Mouse (Mus musculus): Measurements from ENCODE around the gene Med13l. TPM values are rescaled to one million over a fixed set of nuclear protein-coding genes. Genes with fewer than 3 reads are reported as not detected.

Gene Med13l
- polyA plus RNA-seq, 1 experiment from 2014 or later = 16.2 TPM

DNA sequence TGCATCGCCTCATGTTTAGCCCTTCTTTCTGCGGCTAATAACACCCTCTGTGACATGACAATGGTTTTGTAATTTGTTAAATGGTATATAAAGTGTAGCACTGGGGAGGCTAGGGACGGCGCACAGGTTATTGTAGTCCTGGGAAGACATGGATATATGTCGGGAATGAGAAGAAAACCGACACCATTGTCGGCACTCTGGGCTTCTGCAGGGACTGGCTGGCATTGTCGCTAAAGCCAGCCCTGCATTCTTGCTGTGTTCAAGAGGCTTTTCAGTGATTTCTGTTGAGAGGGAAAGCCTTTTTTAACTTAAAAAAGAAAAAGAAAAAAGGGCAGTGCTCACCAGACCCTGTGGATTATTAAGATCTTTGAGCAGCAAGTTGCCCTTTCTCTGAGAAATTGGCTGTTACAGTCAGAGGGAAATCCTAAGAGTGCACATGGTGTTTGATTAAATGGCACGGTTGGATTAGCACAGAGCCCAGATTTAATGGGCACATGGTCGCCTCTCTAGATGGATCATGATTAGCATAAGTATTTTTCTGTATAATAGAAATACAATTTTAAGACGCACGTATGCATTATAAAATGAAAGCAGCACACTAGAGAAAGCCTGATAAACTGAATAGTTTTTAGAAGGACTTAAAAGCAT, 58.6 kb downstream of the Med13l start:
- H3K36me3 ChIP-seq (ENCODE audit: control insufficient read depth, insufficient read depth, low read length) = no peaks in the 10 kb centered on the region
- no peak overlapping the region for H3K4me2 ChIP-seq (replicated peaks; ENCODE audit: low read depth, low read length)
- WGBS = 58% methylated on average over 12 of the region's 12 CpGs
- no peak overlapping the region for H3K27ac ChIP-seq (ENCODE audit: low read length)
- H3K27me3 ChIP-seq (ENCODE audit: control insufficient read depth, insufficient read depth, low read length) = no peaks in the 10 kb centered on the region
- no peak overlapping the region for H3K4me3 ChIP-seq (ENCODE audit: low read depth, low read length)
- ATAC-seq (ENCODE audit: insufficient number of reproducible peaks, insufficient read depth, low FRiP score, low read depth) = no peak
- no peak overlapping the region for H3K9ac ChIP-seq (replicated peaks; ENCODE audit: low read depth, low read length)
- peaks cover 32% of the 10 kb centered on the region for H3K4me1 ChIP-seq (ENCODE audit: control insufficient read depth, insufficient read depth, low read length)
- H3K9me3 ChIP-seq (ENCODE audit: control insufficient read depth, low read depth, low read length) = no peaks in the 10 kb centered on the region

DNA sequence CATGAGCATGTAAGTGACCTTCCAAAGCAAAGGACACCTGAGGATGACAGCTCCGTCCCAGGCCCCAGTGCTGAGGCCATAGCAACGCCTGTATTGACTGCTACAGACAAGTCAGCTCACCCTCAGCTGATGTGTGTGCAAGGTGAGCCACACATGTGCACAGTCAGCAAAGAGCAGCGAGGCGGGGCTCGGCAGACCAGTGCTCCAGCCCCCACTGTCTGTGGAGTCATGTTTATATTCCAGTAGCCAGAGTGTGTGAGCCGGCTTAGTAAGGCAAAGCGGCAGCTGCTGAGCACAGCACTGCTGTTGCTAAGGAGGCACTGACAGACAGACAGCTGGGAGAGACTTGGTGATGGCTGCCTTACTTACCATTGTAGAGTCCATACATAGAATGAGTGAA, 59.3 kb downstream of the Med13l start:
- Histone ChIP-seq H3K9me3 (ENCODE audit: control insufficient read depth, low read depth, low read length) (no peaks in the 10 kb centered on the region), H3K4me1 (ENCODE audit: control insufficient read depth, insufficient read depth, low read length) (peaks cover 25% of the 10 kb centered on the region), H3K27ac (ENCODE audit: low read length) (no peak overlapping the region), H3K36me3 (ENCODE audit: control insufficient read depth, insufficient read depth, low read length) (no peaks in the 10 kb centered on the region), H3K4me3 (ENCODE audit: low read depth, low read length) (no peak overlapping the region), H3K9ac (replicated peaks; ENCODE audit: low read depth, low read length) (no peak overlapping the region), H3K4me2 (replicated peaks; ENCODE audit: low read depth, low read length) (no peak overlapping the region), H3K27me3 (ENCODE audit: control insufficient read depth, insufficient read depth, low read length) (no peaks in the 10 kb centered on the region)
- peak; percentile 23; the same call in 1 of the 2 replicates for ATAC-seq (ENCODE audit: insufficient number of reproducible peaks, insufficient read depth, low FRiP score, low read depth)
- WGBS = 39% methylated on average over 7 of the region's 7 CpGs

DNA sequence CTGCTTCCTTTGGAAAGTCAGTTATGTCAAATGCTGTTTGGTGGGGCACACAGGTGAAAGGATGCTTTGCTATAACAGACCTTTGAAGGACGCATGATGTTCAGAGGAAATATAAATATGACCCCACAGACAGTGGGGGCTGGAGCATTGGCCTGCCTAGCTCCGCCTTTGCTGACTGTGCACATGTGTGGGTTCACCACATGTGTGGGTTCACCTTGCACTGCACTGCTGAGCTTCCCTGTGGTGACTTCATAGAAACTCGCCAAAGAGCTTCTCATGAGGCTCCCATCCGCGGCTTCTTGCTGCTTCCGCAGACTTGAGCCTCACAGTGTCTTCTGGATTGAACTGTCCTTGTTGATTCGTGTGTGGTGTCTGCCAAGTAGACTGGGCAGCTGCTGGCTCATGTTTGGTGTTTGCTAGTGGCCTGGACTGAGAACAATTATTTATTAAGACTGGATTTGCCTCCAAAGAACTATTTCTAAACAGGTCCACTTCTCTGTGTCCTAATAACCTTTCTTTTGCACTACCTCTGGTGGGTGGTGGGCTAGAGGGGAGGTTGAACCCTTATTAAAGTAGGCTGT, 59.9 kb downstream of the Med13l start:
- ATAC-seq (ENCODE audit: insufficient number of reproducible peaks, insufficient read depth, low FRiP score, low read depth) = no peak
- no peaks in the 10 kb centered on the region for H3K36me3 ChIP-seq (ENCODE audit: control insufficient read depth, insufficient read depth, low read length)
- no peak overlapping the region for H3K4me2 ChIP-seq (replicated peaks; ENCODE audit: low read depth, low read length)
- no peak overlapping the region for H3K9ac ChIP-seq (replicated peaks; ENCODE audit: low read depth, low read length)
- peaks cover 22% of the 10 kb centered on the region; the same call in 1 of the 2 replicates for H3K4me1 ChIP-seq (ENCODE audit: control insufficient read depth, insufficient read depth, low read length)
- H3K27ac ChIP-seq (ENCODE audit: low read length) = no peak overlapping the region
- H3K27me3 ChIP-seq (ENCODE audit: control insufficient read depth, insufficient read depth, low read length) = no peaks in the 10 kb centered on the region
- H3K9me3 ChIP-seq (ENCODE audit: control insufficient read depth, low read depth, low read length) = no peaks in the 10 kb centered on the region
- 83% methylated on average over 7 of the region's 7 CpGs for WGBS
- H3K4me3 ChIP-seq (ENCODE audit: low read depth, low read length) = no peak overlapping the region

DNA sequence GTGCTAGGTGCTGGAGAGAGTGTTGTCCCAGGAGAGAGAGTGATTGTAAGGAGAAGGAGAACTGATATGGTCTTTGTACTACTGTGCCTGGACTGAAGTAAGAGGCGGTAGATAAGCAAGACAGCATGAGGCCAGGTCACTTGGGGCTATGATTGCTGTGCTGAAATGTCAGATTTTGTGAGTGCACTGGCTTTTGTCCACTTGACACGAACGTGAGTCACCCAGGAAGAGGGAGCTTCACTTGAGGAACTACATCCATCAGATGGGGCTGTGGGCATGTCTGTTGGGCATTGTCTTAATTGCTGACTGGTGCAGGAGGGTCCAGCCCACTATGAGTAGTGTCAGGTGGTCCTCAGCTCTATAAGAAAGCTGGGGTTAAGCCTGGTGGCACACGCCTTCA, 61.4 kb downstream of the Med13l start:
- ATAC-seq (ENCODE audit: insufficient number of reproducible peaks, insufficient read depth, low FRiP score, low read depth) = no peak
- no peak overlapping the region for H3K4me3 ChIP-seq (ENCODE audit: low read depth, low read length)
- no peak overlapping the region for H3K4me2 ChIP-seq (replicated peaks; ENCODE audit: low read depth, low read length)
- H3K9ac ChIP-seq (replicated peaks; ENCODE audit: low read depth, low read length) = no peak overlapping the region
- peaks cover 22% of the 10 kb centered on the region for H3K4me1 ChIP-seq (ENCODE audit: control insufficient read depth, insufficient read depth, low read length)
- no peaks in the 10 kb centered on the region for H3K27me3 ChIP-seq (ENCODE audit: control insufficient read depth, insufficient read depth, low read length)
- no peaks in the 10 kb centered on the region for H3K36me3 ChIP-seq (ENCODE audit: control insufficient read depth, insufficient read depth, low read length)
- H3K27ac ChIP-seq (ENCODE audit: low read length) = no peak overlapping the region
- WGBS = 70% methylated on average over 4 of the region's 4 CpGs
- no peaks in the 10 kb centered on the region for H3K9me3 ChIP-seq (ENCODE audit: control insufficient read depth, low read depth, low read length)

DNA sequence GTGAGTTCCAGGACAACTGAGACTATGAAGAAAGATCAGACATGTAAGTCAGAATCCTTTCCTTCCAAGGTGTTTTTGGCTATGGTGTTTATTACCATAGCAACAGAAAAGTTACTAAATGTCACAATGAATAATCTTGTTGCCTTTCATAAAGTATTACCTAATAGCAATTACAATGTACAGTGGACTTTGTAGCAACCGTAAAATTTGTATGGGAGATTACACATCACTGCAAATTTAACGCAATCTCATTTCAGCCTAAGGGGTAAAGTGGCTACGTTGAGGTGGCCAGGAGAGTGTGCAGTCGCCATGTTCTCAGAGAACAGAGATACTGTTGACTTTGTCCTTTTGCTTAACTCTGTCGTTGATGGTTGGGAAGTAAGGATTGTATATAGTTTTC, 61.9 kb downstream of the Med13l start:
- Histone ChIP-seq H3K9ac (replicated peaks; ENCODE audit: low read depth, low read length) (no peak overlapping the region), H3K4me2 (replicated peaks; ENCODE audit: low read depth, low read length) (no peak overlapping the region), H3K27me3 (ENCODE audit: control insufficient read depth, insufficient read depth, low read length) (no peaks in the 10 kb centered on the region), H3K4me1 (ENCODE audit: control insufficient read depth, insufficient read depth, low read length) (peaks cover 22% of the 10 kb centered on the region), H3K27ac (ENCODE audit: low read length) (no peak overlapping the region), H3K4me3 (ENCODE audit: low read depth, low read length) (no peak overlapping the region), H3K36me3 (ENCODE audit: control insufficient read depth, insufficient read depth, low read length) (no peaks in the 10 kb centered on the region), H3K9me3 (ENCODE audit: control insufficient read depth, low read depth, low read length) (no peaks in the 10 kb centered on the region)
- 86% methylated on average over 5 of the region's 5 CpGs for WGBS
- ATAC-seq (ENCODE audit: insufficient number of reproducible peaks, insufficient read depth, low FRiP score, low read depth) = no peak

DNA sequence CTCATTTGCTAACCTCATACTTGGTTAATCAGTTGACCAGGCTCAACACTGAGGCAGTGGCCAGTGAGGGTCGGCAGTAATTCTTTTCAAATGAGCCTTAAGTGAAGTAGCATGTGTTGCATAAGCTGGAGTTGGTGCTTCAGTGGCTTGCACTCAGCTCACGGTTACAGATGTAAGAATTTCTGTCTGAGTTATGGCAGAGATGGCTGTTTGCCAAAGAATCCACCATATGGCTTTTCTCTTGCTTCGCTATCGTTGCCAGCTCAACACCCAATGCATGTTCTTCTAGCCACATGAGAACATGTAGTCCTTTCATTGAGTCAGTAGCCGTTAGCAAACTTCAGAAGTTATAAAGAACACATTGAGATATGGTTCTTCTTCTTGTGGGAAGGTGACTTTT, 63.3 kb downstream of the Med13l start:
- Histone ChIP-seq H3K36me3 (ENCODE audit: control insufficient read depth, insufficient read depth, low read length) (no peaks in the 10 kb centered on the region), H3K27me3 (ENCODE audit: control insufficient read depth, insufficient read depth, low read length) (no peaks in the 10 kb centered on the region), H3K9ac (replicated peaks; ENCODE audit: low read depth, low read length) (no peak overlapping the region), H3K4me1 (ENCODE audit: control insufficient read depth, insufficient read depth, low read length) (peaks cover 26% of the 10 kb centered on the region), H3K9me3 (ENCODE audit: control insufficient read depth, low read depth, low read length) (no peaks in the 10 kb centered on the region), H3K27ac (ENCODE audit: low read length) (no peak overlapping the region), H3K4me3 (ENCODE audit: low read depth, low read length) (no peak overlapping the region), H3K4me2 (replicated peaks; ENCODE audit: low read depth, low read length) (no peak overlapping the region)
- no peak for ATAC-seq (ENCODE audit: insufficient number of reproducible peaks, insufficient read depth, low FRiP score, low read depth)
- 45% methylated on average over 5 of the region's 5 CpGs for WGBS

DNA sequence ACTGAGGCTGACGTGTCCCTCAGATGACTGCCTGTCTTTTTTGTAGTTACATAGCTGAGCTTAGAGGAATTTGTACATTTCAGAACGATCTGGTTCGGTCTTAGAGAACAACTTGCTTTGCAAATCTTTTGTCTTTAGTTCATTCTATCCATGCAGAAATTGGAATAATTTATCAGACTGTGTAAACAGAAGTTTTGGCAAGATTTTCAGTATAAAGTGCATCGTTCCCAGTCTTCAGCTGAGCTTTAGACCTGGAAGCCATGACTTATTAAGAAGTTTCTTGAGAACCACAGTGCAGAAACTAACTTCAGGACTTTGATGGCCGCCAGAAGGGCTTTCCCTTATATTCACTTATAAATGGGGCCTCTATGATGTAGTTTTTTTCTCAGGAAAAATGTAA, 67.2 kb downstream of the Med13l start:
- H3K9ac ChIP-seq (replicated peaks; ENCODE audit: low read depth, low read length) = no peak overlapping the region
- H3K27me3 ChIP-seq (ENCODE audit: control insufficient read depth, insufficient read depth, low read length) = no peaks in the 10 kb centered on the region
- no peaks in the 10 kb centered on the region for H3K36me3 ChIP-seq (ENCODE audit: control insufficient read depth, insufficient read depth, low read length)
- no peak overlapping the region; the same call in 1 of the 2 replicates for H3K27ac ChIP-seq (ENCODE audit: low read length)
- no peaks in the 10 kb centered on the region for H3K9me3 ChIP-seq (ENCODE audit: control insufficient read depth, low read depth, low read length)
- H3K4me1 ChIP-seq (ENCODE audit: control insufficient read depth, insufficient read depth, low read length) = peaks cover 16% of the 10 kb centered on the region; the same call in 1 of the 2 replicates
- 0 out of 2 replicates have a peak, but pooled peaks have one; percentile 33 for ATAC-seq (ENCODE audit: insufficient number of reproducible peaks, insufficient read depth, low FRiP score, low read depth)
- H3K4me2 ChIP-seq (replicated peaks; ENCODE audit: low read depth, low read length) = no peak overlapping the region
- 44% methylated on average over 5 of the region's 5 CpGs for WGBS
- H3K4me3 ChIP-seq (ENCODE audit: low read depth, low read length) = no peak overlapping the region

DNA sequence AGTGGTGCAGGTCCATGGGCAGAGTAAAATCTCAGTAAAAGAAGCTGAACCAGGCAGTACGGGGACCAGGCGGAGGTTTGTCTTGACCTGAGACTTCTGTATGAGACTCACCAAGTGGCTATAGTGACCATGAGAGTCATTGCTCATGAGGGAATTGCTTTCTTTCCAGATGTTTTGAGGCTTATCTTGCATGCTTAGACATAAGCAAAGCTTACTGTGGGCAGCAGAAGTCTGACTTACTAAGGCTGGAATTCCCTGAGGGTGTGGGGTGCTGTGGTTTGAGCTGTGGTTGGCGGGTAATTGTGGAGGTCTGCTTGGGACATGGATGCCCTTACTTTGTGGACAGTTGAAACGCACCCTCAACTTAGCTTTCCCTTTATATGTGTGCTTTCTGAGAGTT, 67.7 kb downstream of the Med13l start:
- no peaks in the 10 kb centered on the region for H3K36me3 ChIP-seq (ENCODE audit: control insufficient read depth, insufficient read depth, low read length)
- WGBS = 87% methylated on average over 4 of the region's 4 CpGs
- no peaks in the 10 kb centered on the region for H3K27me3 ChIP-seq (ENCODE audit: control insufficient read depth, insufficient read depth, low read length)
- peaks cover 18% of the 10 kb centered on the region; the same call in 1 of the 2 replicates for H3K4me1 ChIP-seq (ENCODE audit: control insufficient read depth, insufficient read depth, low read length)
- H3K4me2 ChIP-seq (replicated peaks; ENCODE audit: low read depth, low read length) = no peak overlapping the region
- H3K27ac ChIP-seq (ENCODE audit: low read length) = peak overlapping the region; percentile 48
- H3K9me3 ChIP-seq (ENCODE audit: control insufficient read depth, low read depth, low read length) = no peaks in the 10 kb centered on the region
- H3K9ac ChIP-seq (replicated peaks; ENCODE audit: low read depth, low read length) = no peak overlapping the region
- no peak overlapping the region for H3K4me3 ChIP-seq (ENCODE audit: low read depth, low read length)
- ATAC-seq (ENCODE audit: insufficient number of reproducible peaks, insufficient read depth, low FRiP score, low read depth) = no peak

DNA sequence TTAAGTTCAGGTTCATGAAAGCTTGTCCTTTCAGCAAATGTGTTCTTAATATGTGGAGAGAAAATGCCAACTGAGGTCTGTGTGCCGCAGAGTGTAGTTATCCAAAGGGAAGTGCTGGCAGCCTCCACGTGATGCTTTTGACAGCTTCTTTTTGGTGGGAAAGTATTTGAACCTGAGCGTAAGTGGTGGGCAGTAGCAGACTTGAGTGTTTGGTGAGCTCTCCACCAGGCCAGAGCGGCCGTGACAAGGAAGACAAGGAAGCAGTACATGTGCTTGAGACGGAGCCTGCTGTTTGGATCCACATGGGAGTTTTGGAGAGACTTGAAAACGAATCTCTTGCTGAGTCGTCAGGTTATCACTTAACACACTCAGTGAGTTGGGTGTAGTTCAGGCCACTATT, 71.9 kb downstream of the Med13l start:
- ATAC-seq (ENCODE audit: insufficient number of reproducible peaks, insufficient read depth, low FRiP score, low read depth) = no peak
- Histone ChIP-seq H3K27me3 (ENCODE audit: control insufficient read depth, insufficient read depth, low read length) (no peaks in the 10 kb centered on the region), H3K27ac (ENCODE audit: low read length) (no peak overlapping the region), H3K4me1 (ENCODE audit: control insufficient read depth, insufficient read depth, low read length) (peaks cover 30% of the 10 kb centered on the region), H3K9me3 (ENCODE audit: control insufficient read depth, low read depth, low read length) (no peaks in the 10 kb centered on the region), H3K4me2 (replicated peaks; ENCODE audit: low read depth, low read length) (no peak overlapping the region), H3K36me3 (ENCODE audit: control insufficient read depth, insufficient read depth, low read length) (no peaks in the 10 kb centered on the region), H3K9ac (replicated peaks; ENCODE audit: low read depth, low read length) (no peak overlapping the region), H3K4me3 (ENCODE audit: low read depth, low read length) (no peak overlapping the region)
- WGBS = 68% methylated on average over 8 of the region's 8 CpGs

Measured in stomach, embryonic 14.5 days (tissue).